Mouse (Mus musculus) C2C12 (cell line): ENCODE measurements around the gene Tomm6.

Experiments used
- CEBPB ChIP-seq: IDR thresholded peaks from one replicate; pipeline ENCODE4 v1.6.1; 2011; ENCODE audit warnings: low read depth, mild to moderate bottlenecking, control low read depth, moderate library complexity
- CTCF ChIP-seq: IDR thresholded peaks from one replicate; pipeline ENCODE4 v1.5.1; 2011; ENCODE audit not compliant: control insufficient read depth, insufficient read depth, insufficient read length
- FOSL1 ChIP-seq: IDR thresholded peaks from one replicate; pipeline ENCODE4 v1.8.0; 2011; ENCODE audit warnings: mild to moderate bottlenecking, low read length; ENCODE audit not compliant: poor library complexity, insufficient read depth, severe bottlenecking
- MAX ChIP-seq: IDR thresholded peaks from one replicate; pipeline ENCODE4 v1.6.1; 2011; ENCODE audit warnings: mild to moderate bottlenecking, control low read depth
- MYOD1 ChIP-seq: IDR thresholded peaks from one replicate; pipeline ENCODE4 v1.6.1; 2011; ENCODE audit warnings: low read depth; ENCODE audit not compliant: control insufficient read depth, insufficient read length
- USF1 ChIP-seq: IDR thresholded peaks from one replicate; pipeline ENCODE4 v1.6.1; 2011; ENCODE audit warnings: low read depth, mild to moderate bottlenecking, control low read depth, moderate library complexity

DNA sequence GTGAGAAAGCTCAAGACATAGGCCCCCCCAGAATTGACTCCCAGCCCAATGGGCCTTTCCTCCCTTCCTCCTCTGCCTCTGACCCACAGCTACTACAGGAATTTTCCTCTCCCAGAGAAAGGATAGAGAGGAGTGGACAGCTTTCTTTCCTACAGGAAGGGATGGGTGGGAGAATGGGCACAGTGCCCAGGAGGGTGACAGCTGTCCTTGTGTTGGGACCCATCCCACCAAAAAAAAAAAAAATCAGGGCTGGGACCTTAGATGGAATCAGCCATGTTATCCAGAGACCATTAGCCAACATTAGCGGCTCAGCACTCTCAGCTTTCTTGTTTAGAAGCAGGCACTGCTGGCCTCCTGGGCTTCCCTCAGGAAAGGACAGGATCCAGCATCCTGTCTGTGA is 18.0 kb upstream of the Tomm6 start:
- TF ChIP-seq CTCF (no peak), MAX (no peak), FOSL1 (no peak), USF1 (no peak), CEBPB (no peak), MYOD1 (no peak)
